Mouse (Mus musculus): Measurements from ENCODE around the gene Gm364. TPM values are rescaled to one million over a fixed set of nuclear protein-coding genes. Genes with fewer than 3 reads are reported as not detected.

The Gm364 gene
- not detected in 4 replicates for total RNA-seq (2023; ENCODE audit: inconsistent age)

DNA sequence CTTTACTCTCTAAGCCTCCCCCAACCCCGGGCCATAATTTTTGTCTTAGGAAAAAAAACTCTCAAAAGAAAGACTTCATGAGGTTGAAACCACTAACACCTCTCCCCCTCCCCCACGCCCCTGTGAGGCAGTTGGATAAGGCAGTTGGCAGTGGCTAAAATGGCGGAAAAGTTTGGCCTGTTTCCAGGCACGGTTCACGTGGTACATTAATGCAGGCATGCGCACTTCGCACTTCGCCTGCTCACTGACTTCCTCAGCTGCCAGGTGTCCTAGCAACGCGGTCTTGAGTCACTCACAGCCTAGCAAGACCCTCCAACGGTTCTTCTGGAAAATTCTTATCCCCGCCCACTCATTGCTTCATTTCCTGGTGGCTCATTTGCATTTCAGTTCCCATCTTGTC lies at the start of gene Gm364:
Gm364 (plus strand) TSS at position 386 of the 400 bp plus-strand sequence.

GRCm38 (mm10) chrX:57392367-57393246 lies 16.3 kb upstream of the Gm364 start, which contains the start of gene Rbmx:
Gene Rbmx, minus strand, starts transcription at chrX:57393036.

GRCm38 (mm10) chrX:57503634-57504033 lies 94.7 kb downstream of the Gm364 start, which contains the start of gene Gpr101:
Gene Gpr101, minus strand, starts transcription at chrX:57503757.

Other genes with a start within 250 kb of the Gm364 start
- not detected in 4 replicates for gene Cd40lg, start 197.0 kb upstream of the Gm364 start, total RNA-seq (2023; ENCODE audit: inconsistent age)
- 98.8 to 126 TPM (median 112 TPM) in 4 replicates for gene Arhgef6, start 70.4 kb upstream of the Gm364 start, total RNA-seq (2023; ENCODE audit: inconsistent age)
- 55.7 to 69.5 TPM (median 60.8 TPM) in 4 replicates for gene Rbmx, start 16.1 kb upstream of the Gm364 start, total RNA-seq (2023; ENCODE audit: inconsistent age)
- gene Gpr101, start 94.6 kb downstream of the Gm364 start, total RNA-seq (2023; ENCODE audit: inconsistent age), result not detected in 4 replicates

Measured in B cell, adult (primary cell).